Mouse (Mus musculus) layer of hippocampus, postnatal 14 days (tissue): Measurements from ENCODE around the gene Cfap126. TPM values are rescaled to one million over a fixed set of nuclear protein-coding genes. Genes with fewer than 3 reads are reported as not detected.
A peak's percentile ranks its signal among the peaks of the same experiment; 100 is the strongest.
"Not testable (repeated sequence)": the region's sequence is repeated elsewhere in the genome, so short reads cannot be mapped to it uniquely, and the experiment has no call there.

ENCODE experiments used
- DNase-seq, 2 experiments: peaks; one replicate each; pipeline ENCODE4 v3.0.0; 2021 to 2022; ENCODE audit warnings: low spot score in 2 of 2, mixed read lengths in 1 of 2
- long read RNA-seq, 2 experiments: library from polyadenylated mRNA; stranded (forward); transcript quantifications; one replicate each; pipeline ENCODE4 v2.0.0; 2021
- total RNA-seq, 2 experiments: library from RNA; stranded (reverse); gene quantifications; 2 replicates each; pipeline ENCODE4 v1.2.3; 2021

The Cfap126 gene
- total RNA-seq: 1 to 10 TPM; 1.8 to 3.9 TPM
- long read RNA-seq, experiment 1, partial matches to known transcripts: 1 of 2 reads
- long read RNA-seq, experiment 1, other reads (novel, unspliced or antisense): 1 of 2 reads
- long read RNA-seq, experiment 2, partial matches to known transcripts: 5 of 5 reads
- long read RNA-seq, experiment 2, other reads (novel, unspliced or antisense): 0 of 5 reads

DNA sequence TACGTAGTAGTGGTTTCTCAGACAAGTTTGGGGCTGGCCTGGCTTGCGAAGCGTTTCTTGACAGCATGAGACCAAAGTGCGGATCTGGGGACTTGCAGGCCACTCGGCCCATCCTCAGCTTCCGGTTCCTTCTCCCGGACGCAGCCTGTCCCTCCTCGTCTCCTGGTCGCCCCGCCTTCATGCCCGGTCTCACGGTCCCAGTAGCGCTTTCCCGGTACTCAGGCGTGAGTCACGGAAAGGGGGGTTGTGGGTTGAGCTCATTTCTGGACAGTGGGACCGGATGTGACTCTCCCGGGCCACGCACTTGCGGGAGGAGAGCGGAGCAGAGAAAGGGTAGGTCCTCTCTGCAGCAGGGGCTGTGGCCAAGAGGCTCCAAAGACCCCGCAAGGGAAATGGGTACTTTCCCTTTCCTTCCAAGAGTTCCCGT, at the start of gene Cfap126:
Gene Cfap126 (plus strand): TSS at position 46 of the 427 bp plus-strand sequence.
- peak; percentile 40 to 41 for DNase-seq

DNA sequence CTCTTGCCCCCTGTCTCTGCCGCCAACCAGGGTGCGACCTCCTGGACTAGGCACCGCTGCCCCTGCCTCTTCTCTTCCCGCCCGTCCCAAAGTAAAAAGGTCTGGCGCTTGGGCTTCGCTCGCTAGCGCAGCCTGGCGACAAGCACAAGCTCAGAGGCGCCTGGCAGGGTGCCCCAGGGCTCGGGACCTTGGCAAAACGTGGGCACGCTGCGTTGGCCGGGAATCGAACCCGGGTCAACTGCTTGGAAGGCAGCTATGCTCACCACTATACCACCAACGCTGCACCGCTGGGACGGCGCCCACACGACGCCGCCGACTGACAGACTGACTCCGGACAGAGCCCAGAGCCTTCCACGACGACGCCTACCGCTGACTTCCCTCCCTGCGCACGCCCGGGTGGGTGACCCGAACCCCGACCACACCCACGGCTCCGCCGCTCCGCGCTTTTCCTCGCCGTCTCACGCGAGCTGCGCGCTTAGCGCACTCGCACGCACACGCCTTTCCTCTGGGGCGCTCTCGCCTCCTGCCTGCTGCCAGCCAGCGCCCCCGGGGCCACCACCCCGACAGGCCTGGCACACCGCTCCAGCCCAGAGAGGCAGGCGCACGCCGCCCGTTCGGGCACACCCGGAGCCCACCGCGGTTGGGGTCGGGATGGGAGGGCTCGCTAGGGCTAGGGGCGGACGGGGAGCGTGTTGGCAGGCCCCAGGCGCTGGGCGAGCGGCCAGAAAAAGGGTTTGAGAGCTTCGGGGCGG, 49.1 kb upstream of the Cfap126 start, which contains the start of gene Fcgr3:
Gene Fcgr3 (minus strand): TSS at position 445 of the 752 bp plus-strand sequence.
- peak; percentile 86 to 94 for DNase-seq

DNA sequence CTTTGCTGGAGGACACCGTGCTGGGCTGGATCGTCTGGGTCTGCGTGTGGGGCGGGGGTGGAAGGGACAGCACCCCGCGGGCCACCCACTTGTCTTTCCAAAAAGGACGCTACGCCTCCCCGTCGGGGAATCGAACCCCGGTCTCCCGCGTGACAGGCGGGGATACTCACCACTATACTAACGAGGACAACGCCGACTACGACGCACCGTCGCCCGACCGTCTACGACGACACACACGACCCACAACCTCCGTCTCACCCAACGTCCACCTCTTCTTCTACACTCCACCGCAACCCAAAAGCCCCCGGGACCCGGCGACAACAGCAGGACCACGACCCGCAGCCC, 48.5 kb upstream of the Cfap126 start:
- DNase-seq: peak; percentile 68 to 71

DNA sequence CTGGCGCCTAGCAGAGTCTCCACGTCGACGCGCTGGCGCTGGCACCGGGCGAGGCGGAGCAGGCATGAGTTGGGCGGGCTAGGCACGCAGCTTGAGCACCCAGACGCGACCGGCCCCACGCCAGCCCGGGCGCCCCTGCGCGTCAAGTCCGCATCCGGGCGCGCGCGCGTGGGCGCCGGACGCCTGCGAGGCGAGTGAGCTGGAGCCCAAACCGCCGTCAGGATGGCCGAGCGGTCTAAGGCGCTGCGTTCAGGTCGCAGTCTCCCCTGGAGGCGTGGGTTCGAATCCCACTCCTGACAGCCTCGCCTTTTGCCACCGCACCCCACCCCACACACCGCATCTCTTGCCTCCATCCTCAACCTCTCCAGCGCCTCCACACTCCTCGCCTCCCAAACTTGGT, 48.0 kb upstream of the Cfap126 start:
- DNase-seq: peak; percentile 45 to 69

DNA sequence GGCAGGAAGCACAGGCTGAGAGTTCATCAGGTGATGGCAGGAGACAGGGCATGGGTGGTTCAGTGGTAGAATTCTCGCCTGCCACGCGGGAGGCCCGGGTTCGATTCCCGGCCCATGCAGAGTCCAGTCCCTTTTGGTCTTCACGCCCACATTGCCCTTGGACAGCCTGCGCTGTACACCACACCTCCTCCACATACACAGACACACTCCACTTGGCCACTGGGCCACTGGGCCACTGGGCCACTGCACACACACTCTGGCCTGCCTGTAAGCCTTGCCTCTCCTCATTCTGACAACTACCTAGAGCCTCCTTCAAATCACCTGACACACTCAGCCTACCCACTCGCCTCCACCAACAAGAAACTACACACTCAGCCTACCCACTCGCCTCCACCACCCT, 47.1 kb upstream of the Cfap126 start:
- not testable (repeated sequence) for DNase-seq

DNA sequence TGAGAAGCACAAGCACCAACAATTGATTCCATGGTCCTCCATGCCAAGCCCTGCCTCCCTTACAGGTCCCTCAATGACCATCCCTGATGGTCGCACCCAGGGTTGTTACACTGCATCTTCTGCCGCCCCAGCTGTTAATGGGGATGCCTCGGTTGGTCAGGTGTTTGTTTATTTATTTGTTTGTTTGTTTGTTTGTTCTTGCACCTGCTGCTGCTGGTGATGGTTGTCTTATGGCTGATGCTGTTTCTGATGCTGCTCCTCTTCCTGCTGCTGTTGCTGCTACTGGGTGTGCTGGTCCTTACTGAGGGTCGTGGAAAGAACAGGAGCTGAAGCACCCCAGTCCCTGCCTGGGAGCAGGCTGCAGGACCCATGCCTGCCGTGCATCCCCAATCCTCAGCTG, 45.8 kb upstream of the Cfap126 start:
- not testable (repeated sequence) for DNase-seq

DNA sequence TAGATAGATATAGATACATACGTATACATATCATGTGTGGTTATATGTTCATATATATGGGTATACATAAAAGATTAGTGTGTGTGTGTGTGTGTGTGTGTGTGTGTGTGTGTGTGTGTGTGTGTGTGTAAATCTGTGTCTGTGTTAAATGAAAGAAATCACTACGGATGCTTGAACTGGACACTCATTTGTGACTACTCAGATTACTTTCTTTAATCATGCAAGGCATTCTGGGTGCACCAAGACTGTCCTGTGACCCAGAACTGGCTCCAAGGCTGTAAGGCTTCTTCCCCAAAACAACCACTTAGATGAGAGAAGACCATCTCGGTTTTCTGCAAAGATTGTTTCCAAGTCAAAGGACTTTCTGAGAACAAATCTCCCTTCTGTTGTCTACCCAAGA, 44.2 kb upstream of the Cfap126 start:
- peak in 1 of 2 experiments; percentile 32 for DNase-seq

DNA sequence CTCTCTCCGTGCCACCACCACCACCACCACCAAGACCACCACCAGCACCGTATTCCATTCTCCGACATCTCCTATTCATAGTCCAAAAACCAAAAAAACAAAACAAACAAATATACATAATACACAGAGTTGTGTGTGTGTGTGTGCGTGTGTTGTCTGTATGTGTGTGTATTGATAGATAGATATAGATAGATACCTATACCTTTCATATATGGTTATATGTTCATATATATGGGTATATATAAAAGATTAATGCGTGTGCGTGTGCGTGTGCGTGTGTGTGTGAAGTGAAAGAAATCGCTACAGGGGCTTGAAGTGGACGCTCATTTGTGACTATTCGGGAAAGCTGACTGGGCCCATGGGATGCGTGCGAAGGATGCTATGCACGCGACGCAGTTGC, 42.8 kb upstream of the Cfap126 start:
- DNase-seq: not testable (repeated sequence)

DNA sequence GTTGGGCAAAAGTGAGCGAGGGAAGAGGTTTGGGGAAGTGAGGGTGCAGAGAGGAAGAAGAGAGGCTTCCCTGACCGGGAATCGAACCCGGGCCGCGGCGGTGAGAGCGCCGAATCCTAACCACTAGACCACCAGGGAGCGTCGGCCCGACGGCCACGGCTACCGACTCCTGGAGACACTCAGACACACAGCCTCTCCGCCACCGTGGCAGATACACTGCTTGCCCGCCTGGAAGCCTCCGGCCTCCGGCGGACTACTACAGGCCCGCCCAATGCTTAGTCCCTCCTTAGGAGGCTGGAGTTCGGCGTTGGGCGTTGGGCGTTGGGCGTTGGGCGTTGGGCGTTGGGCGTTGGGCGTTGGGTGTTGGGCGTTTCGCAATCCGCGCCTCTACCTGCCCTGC, 42.0 kb upstream of the Cfap126 start:
- DNase-seq: not testable (repeated sequence)

DNA sequence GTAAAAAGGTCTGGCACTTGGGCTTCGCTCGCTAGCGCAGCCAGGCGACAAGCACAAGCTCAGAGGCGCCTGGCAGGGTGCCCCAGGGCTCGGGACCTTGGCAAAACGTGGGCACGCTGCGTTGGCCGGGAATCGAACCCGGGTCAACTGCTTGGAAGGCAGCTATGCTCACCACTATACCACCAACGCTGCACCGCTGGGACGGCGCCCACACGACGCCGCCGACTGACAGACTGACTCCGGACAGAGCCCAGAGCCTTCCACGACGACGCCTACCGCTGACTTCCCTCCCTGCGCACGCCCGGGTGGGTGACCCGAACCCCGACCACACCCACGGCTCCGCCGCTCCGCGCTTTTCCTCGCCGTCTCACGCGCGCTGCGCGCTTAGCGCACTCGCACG, 41.5 kb upstream of the Cfap126 start:
- DNase-seq: not testable (repeated sequence)

DNA sequence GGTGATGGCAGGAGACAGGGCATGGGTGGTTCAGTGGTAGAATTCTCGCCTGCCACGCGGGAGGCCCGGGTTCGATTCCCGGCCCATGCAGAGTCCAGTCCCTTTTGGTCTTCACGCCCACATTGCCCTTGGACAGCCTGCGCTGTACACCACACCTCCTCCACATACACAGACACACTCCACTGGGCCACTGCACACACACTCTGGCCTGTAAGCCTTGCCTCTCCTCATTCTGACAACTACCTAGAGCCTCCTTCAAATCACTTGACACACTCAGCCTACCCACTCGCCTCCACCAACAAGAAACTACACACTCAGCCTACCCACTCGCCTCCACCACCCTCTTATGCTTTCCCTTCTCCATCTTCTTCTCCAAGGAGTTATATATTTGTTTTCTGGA, 39.4 kb upstream of the Cfap126 start:
- DNase-seq: not testable (repeated sequence)

DNA sequence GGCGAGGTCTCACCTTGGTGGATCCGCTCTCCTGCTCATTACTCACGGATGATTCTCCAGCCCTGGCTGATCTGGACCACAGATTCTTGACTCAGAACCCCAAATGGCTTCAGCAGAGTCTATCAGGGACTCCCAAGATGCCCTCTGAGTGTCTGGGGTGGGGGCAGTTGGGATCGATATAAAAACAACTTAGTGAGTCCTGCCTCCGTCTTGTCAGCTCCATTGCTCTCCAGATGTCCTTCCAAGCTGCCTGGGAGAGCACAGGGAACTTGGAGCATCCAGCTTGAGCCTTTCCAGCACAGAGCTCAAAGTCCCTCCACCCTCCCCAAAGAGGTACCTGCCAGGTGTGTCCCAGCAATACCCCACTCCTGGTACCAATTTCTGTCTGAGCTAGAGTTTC, 37.5 kb upstream of the Cfap126 start:
- not testable (repeated sequence) for DNase-seq

DNA sequence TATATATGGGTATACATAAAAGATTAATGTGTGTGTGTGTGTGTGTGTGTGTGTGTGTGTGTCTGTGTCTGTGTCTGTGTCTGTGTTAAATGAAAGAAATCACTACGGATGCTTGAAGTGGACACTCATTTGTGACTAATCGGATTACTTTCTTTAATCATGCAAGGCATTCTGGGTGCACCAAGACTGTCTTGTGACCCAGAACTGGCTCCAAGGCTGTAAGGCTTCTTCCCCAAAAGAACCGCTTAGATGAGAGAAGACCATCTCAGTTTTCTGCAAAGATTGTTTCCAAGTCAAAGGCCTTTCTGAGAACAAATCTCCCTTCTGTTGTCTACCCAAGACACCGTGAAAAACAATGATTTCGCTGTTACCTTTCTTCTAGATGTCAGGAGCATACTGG, 36.5 kb upstream of the Cfap126 start:
- not testable (repeated sequence) for DNase-seq

DNA sequence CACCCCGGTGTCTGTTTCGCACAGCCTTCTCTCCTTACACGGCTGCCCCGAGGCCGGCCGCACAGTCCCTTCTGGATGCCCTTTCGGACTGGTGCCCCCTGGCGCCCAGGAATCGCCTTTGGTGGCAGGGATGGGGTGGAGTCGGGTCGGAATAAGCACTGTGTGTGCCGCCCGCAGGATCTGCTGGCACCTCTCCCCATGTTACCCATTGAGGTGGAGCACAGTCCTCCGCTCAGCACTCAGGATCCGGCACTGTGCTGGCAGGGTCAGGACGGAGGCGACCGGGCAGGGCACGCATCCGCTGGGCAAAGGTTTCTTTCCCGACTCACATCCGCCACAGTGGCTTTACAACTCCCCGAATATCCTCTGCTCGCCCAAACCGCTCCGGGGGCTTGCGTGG, 35.8 kb upstream of the Cfap126 start:
- DNase-seq: peak in 1 of 2 experiments; percentile 53

DNA sequence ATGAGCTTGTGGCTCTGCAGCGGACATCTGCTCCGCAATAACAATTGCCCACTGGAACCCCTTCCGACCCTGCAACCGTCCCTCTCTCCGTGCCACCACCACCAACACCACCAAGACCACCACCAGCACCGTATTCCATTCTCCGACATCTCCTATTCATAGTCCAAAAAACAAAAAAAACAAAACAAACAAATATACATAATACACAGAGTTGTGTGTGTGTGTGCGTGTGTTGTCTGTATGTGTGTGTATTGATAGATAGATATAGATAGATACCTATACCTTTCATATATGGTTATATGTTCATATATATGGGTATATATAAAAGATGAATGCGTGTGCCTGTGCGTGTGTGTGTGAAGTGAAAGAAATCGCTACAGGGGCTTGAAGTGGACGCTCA, 35.3 kb upstream of the Cfap126 start:
- DNase-seq: not testable (repeated sequence)

DNA sequence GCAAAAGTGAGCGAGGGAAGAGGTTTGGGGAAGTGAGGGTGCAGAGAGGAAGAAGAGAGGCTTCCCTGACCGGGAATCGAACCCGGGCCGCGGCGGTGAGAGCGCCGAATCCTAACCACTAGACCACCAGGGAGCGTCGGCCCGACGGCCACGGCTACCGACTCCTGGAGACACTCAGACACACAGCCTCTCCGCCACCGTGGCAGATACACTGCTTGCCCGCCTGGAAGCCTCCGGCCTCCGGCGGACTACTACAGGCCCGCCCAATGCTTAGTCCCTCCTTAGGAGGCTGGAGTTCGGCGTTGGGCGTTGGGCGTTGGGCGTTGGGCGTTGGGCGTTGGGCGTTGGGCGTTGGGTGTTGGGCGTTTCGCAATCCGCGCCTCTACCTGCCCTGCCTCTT, 34.4 kb upstream of the Cfap126 start:
- DNase-seq: not testable (repeated sequence)

DNA sequence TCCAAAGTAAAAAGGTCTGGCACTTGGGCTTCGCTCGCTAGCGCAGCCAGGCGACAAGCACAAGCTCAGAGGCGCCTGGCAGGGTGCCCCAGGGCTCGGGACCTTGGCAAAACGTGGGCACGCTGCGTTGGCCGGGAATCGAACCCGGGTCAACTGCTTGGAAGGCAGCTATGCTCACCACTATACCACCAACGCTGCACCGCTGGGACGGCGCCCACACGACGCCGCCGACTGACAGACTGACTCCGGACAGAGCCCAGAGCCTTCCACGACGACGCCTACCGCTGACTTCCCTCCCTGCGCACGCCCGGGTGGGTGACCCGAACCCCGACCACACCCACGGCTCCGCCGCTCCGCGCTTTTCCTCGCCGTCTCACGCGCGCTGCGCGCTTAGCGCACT, 33.9 kb upstream of the Cfap126 start:
- not testable (repeated sequence) for DNase-seq

DNA sequence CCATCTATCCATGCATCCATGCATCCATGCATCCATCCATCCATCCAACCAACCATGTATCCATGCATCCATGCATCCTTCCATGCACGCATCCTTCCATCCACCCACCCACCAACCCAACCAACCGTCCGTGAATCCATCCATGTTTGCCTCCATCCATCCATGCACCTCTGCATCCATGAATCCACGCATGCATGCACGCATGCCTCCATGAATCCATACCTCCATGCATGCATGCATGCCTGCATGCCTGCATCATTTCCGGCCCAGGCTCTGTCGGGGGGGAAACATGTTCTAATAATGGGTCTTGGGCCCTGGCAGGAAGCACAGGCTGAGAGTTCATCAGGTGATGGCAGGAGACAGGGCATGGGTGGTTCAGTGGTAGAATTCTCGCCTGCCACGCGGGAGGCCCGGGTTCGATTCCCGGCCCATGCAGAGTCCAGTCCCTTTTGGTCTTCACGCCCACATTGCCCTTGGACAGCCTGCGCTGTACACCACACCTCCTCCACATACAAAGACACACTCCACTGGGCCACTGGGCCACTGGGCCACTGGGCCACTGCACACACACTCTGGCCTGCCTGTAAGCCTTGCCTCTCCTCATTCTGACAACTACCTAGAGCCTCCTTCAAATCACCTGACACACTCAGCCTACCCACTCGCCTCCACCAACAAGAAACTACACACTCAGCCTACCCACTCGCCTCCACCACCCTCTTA, 32.0 kb upstream of the Cfap126 start:
- not testable (repeated sequence) for DNase-seq

DNA sequence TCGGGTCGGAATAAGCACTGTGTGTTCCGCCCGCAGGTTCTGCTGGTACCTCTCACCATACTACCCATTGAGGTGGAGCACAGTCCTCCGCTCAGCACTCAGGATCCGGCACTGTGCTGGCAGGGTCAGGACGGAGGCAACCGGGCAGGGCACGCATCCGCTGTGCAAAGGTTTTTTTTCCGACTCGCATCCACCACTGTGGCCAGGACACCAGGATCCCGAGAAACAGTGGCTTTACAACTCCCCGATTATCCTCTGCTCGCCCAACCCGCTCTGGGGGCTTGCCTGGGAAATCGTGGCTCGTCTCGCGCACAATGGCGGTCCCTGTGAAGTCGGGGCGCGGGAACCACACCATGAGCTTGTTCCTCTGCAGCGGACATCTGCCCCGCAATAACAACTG, 28.0 kb upstream of the Cfap126 start:
- DNase-seq: no peak

DNA sequence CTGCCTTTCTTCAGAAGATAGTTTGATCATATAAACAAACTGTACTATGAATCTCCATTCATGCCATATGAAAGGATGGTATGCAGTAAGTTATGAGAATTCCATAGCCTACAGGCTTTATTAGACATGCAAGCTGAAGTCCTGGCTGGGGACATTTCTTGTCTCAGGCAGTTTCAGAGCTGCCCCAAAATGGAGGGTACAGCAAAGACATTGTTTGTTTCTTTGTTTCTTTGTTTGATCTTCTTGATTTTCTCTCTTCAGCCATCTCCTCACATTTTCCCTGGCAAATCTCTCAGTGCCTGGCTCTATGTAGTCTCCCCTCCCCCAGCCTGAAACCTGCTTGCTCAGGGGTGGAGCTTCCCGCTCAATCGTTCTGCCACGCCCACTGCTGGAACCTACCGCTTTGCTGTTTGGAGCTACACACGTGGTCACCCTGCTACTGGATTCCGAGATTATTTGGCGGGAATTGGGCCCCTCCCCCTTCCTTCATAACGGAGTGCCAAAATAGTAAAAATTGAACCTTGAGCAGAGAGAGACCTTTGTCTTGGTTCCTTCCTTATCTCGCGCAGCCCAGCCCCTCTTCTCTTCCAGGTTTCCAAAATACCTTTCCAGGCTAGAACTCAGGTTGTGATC, 25.4 kb upstream of the Cfap126 start:
- not testable (repeated sequence) for DNase-seq

DNA sequence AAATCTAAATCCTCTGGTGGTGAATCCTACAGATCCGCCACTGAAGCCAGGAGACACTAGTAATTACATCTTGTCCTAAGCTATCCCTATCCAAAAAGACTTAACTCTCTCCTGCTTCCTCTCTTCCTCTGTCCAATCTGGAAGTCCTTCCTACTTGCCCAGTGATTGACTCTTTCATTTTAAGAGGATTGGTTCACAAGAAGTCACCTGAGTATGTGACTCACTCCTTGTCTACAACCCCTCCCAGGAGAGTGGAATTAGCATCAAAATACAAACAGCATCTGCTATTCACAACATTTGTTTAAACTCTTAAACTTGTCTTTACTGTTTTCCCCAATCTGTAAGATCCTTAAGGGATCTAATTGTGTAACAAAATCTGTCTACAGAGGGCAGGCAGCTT, 23.8 kb upstream of the Cfap126 start:
- DNase-seq: no peak

DNA sequence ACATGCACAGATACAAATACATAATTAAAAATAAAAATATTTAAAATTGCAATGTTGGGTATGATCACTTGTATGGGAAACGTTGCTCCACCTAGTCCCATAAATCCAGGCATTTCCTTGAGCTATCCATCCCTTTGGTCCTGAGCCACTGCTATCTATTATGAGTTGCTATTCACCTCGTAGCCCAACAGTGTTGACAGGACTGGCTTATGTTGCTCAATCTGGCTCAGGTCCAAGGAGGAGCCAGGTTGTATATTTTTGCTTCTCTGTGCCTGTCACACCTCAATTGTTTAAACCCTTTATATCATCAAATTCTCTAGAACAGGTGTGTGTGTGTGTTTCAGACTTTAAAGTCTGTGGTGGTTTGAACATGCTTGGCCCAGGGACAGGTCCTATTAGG, 23.0 kb upstream of the Cfap126 start:
- no peak for DNase-seq
